Mouse (Mus musculus) neural tube, embryonic 13.5 days (tissue): ENCODE measurements around the gene Stau1. TPM values are rescaled to one million over a fixed set of nuclear protein-coding genes. Genes with fewer than 3 reads are reported as not detected.
A peak's percentile ranks its signal among the peaks of the same experiment; 100 is the strongest.
"Not testable (repeated sequence)": the region's sequence is repeated elsewhere in the genome, so short reads cannot be mapped to it uniquely, and the experiment has no call there.

Experiments used
- ATAC-seq: fragments of 200-750 bp; cut with Nextera tagmentation; 2 replicates; pipeline ENCODE4 v1.8.0; 2017; ENCODE audit warnings: low read depth, mild to moderate bottlenecking, moderate TSS enrichment, moderate library complexity
- H3K27ac ChIP-seq: fragments of 300-500 bp; sonication (generic); replicated peaks from 2 replicates; pipeline ENCODE4 v1.5.1; 2015; ENCODE audit warnings: moderate library complexity, mild to moderate bottlenecking, inconsistent platforms
- H3K27me3 ChIP-seq: fragments of 300-500 bp; sonication (generic); 2 replicates; pipeline ENCODE4 v1.6.1; 2015; ENCODE audit warnings: mild to moderate bottlenecking, inconsistent platforms
- H3K36me3 ChIP-seq: fragments of 300-500 bp; sonication (generic); 2 replicates; pipeline ENCODE4 v1.6.1; 2015; ENCODE audit warnings: mild to moderate bottlenecking, inconsistent platforms
- H3K4me1 ChIP-seq: fragments of 300-500 bp; sonication (generic); replicated peaks from 2 replicates; pipeline ENCODE4 v1.6.1; 2015; ENCODE audit warnings: inconsistent platforms
- H3K4me2 ChIP-seq: fragments of 300-500 bp; sonication (generic); 2 replicates; pipeline ENCODE4 v1.6.1; 2015; ENCODE audit warnings: inconsistent platforms, mild to moderate bottlenecking, moderate library complexity
- H3K4me3 ChIP-seq: fragments of 300-500 bp; sonication (generic); 2 replicates; pipeline ENCODE4 v1.5.1; 2015; ENCODE audit warnings: mild to moderate bottlenecking, inconsistent platforms
- H3K9ac ChIP-seq: fragments of 300-500 bp; sonication (generic); 2 replicates; pipeline ENCODE4 v1.6.1; 2015; ENCODE audit warnings: moderate library complexity, mild to moderate bottlenecking, inconsistent platforms
- H3K9me3 ChIP-seq: fragments of 300-500 bp; sonication (generic); 2 replicates; pipeline ENCODE4 v1.6.1; 2016; ENCODE audit warnings: inconsistent platforms
- WGBS: fragments of 180-500 bp; shearing (Covaris S2); methylation state at CpG from one replicate; pipeline ENCODE4 v1.1.7; 2015; 5-methylcytosine and 5-hydroxymethylcytosine counted together
- polyA plus RNA-seq: library from polyadenylated mRNA; unstranded; fragments of >200 nt; fragmentation: Nextera tagmentation; extraction: Ambion mirVana; gene quantifications from 2 replicates; pipeline ENCODE4 v1.2.1, GENCODE M21; 2015

Stau1 gene
- polyA plus RNA-seq, 1 experiment from 2014 or later = 115 TPM

- H3K4me2 ChIP-seq = no peak overlapping the region
- no peaks in the 10 kb centered on the region for H3K36me3 ChIP-seq
- no peak overlapping the region for H3K4me3 ChIP-seq
- ATAC-seq = no peak
- no peaks in the 10 kb centered on the region; the same call in 1 of the 2 replicates for H3K27me3 ChIP-seq
- peaks cover under 1% of the 10 kb centered on the region; the same call in 1 of the 2 replicates for H3K4me1 ChIP-seq
- no peak overlapping the region for H3K27ac ChIP-seq
- 83% methylated on average over 4 of the region's 4 CpGs for WGBS
- H3K9ac ChIP-seq = no peak overlapping the region
- no peaks in the 10 kb centered on the region for H3K9me3 ChIP-seq
Observed at GRCm38 (mm10) chr2:167009483-167009882, 13.4 kb upstream of the Stau1 start.

GRCm38 (mm10) chr2:167007565-167007964 lies 11.5 kb upstream of the Stau1 start:
- not testable (repeated sequence) for H3K9ac ChIP-seq, H3K4me1 ChIP-seq, H3K9me3 ChIP-seq, H3K4me3 ChIP-seq, H3K27me3 ChIP-seq, H3K27ac ChIP-seq, ATAC-seq, H3K4me2 ChIP-seq, H3K36me3 ChIP-seq
- 82% methylated on average over 4 of the region's 4 CpGs for WGBS

- H3K4me1 ChIP-seq = no peaks in the 10 kb centered on the region
- H3K4me3 ChIP-seq = no peak overlapping the region
- no peak overlapping the region for H3K4me2 ChIP-seq
- no peaks in the 10 kb centered on the region; the same call in 1 of the 2 replicates for H3K27me3 ChIP-seq
- ATAC-seq = no peak
- H3K27ac ChIP-seq = no peak overlapping the region
- WGBS = 74% methylated on average over 13 of the region's 13 CpGs
- no peaks in the 10 kb centered on the region for H3K9me3 ChIP-seq
- H3K36me3 ChIP-seq = no peaks in the 10 kb centered on the region
- H3K9ac ChIP-seq = no peak overlapping the region
Observed at GRCm38 (mm10) chr2:167007001-167007491, 10.9 kb upstream of the Stau1 start.

- H3K36me3 ChIP-seq = no peaks in the 10 kb centered on the region
- no peaks in the 10 kb centered on the region for H3K4me1 ChIP-seq
- H3K4me2 ChIP-seq = no peak overlapping the region
- no peak for ATAC-seq
- H3K27me3 ChIP-seq = no peaks in the 10 kb centered on the region; the same call in 1 of the 2 replicates
- 89% methylated on average over 2 of the region's 2 CpGs for WGBS
- no peak overlapping the region for H3K4me3 ChIP-seq
- H3K9ac ChIP-seq = no peak overlapping the region
- no peaks in the 10 kb centered on the region for H3K9me3 ChIP-seq
- no peak overlapping the region for H3K27ac ChIP-seq
Observed at GRCm38 (mm10) chr2:167006355-167006754, 10.3 kb upstream of the Stau1 start.

DNA sequence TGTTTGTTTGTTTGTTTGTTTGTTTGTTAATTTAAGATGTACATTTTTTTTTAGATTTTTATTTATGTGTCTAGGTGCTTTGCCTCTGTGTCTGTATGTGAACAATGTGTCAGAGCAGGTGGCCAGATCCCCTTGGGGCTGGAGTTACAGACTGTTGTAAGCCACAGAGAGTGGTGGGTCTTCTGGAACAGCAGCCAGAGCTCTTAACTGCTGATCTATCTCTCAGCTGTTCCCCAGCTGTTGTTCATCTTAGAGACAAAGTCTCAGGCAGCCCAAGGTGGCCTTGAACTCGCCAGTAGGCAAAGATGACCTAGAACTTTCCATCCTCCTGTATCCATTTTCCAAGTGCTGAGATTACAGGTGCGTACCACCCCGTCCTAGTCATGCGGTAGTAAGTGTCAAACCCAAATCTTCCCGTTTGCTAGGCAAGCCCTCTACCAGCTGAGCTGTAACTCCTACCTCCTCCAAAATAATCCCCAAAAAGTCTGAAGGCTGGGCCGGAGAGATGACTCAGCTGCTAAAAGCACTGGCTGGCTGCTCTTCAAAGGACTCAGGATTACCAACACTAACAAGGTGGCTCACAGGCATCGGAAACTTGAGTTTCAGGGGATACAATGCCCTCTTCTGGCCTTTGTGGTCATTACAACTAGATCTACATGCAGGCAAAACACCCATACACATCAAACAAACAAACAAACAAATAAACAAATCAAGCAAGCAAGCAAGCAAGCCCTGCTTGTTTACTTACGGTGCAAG lies 8.2 kb upstream of the Stau1 start:
- H3K36me3 ChIP-seq = no peaks in the 10 kb centered on the region
- 49% methylated on average over 8 of the region's 8 CpGs for WGBS

DNA sequence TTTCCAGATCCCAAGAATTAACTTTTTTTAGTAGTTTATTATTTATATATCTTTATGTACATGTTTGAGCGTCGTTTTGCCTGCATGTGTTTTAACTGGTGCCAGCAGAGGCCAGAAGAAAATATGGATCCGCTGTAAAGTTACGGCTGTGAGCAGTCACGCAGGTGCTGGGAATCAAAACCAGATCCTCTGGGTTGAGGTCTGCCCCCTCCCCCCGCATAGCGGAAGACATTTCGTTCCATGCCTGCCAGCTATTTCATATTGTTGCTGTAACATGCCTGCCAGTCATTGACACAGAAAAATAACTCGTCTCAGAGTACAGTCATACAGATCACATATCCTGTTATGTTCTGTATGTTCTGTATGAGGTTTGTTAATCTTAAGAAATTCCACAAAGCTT lies 5.4 kb upstream of the Stau1 start:
- WGBS = 83% methylated on average over 9 of the region's 9 CpGs

More for the DNA sequence above, 8.2 kb upstream of the Stau1 start:
- no peak overlapping the region for H3K4me3 ChIP-seq
- no peaks in the 10 kb centered on the region for H3K27me3 ChIP-seq
- no peak overlapping the region for H3K4me2 ChIP-seq
- ATAC-seq = no peak
- no peaks in the 10 kb centered on the region for H3K4me1 ChIP-seq
- no peaks in the 10 kb centered on the region for H3K9me3 ChIP-seq
- no peak overlapping the region for H3K9ac ChIP-seq
- H3K27ac ChIP-seq = no peak overlapping the region

GRCm38 (mm10) chr2:166996533-166996894 lies 415 bp upstream of the Stau1 start:
- 42% methylated on average over 8 of the region's 8 CpGs for WGBS
- Histone ChIP-seq H3K9ac (peak overlapping the region; percentile 67), H3K27me3 (no peaks in the 10 kb centered on the region), H3K4me1 (peaks cover 43% of the 10 kb centered on the region), H3K36me3 (no peaks in the 10 kb centered on the region), H3K4me3 (peak overlapping the region; percentile 95), H3K4me2 (peak overlapping the region; percentile 57), H3K27ac (peak overlapping the region; percentile 78), H3K9me3 (no peaks in the 10 kb centered on the region)
- peak; percentile 44 for ATAC-seq

More for the DNA sequence above, 5.4 kb upstream of the Stau1 start:
- Histone ChIP-seq H3K4me1 (peaks cover 5% of the 10 kb centered on the region; the same call in 1 of the 2 replicates), H3K36me3 (no peaks in the 10 kb centered on the region), H3K4me3 (no peak overlapping the region), H3K27ac (no peak overlapping the region), H3K9ac (no peak overlapping the region), H3K9me3 (no peaks in the 10 kb centered on the region), H3K27me3 (no peaks in the 10 kb centered on the region), H3K4me2 (no peak overlapping the region)
- no peak for ATAC-seq

DNA sequence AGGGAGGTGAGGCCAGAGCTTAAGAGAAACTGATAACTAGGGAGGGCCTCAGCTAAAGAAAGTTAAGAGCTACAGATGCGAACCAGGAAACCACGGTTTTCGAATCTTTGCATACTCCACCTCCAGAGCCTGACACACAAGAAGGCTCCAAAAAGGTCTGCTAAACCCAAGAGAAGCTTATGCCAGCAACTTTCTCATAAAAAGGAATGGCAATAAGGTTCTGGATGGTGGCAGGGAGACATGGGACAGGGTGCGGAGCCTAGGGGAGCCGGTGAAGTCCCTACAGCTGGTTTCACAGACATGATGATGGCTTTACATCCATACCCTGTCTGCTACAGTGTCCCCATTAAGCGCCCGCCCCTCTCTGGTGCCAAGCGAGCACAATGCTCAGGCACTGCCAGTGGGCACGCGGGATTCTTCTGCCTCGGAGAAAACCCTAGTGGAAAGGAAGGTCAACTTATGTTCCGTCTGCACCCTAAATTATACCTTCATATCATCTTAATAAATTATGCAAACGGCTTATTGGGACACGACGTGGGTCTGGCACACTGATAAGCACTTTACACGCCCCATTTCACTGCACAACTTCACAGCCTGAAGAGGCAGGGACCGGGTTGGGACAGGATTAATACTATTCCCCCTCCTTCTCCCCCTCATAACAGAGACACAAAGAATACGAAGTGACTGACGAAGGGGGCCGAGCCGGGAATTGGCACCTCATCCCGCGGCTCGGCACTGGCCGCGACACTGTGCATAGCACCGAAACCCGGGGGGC lies 891 bp downstream of the Stau1 start:
- Histone ChIP-seq H3K4me2 (peak overlapping the region; percentile 96), H3K27ac (peak overlapping the region; percentile 97), H3K36me3 (no peaks in the 10 kb centered on the region), H3K4me1 (peaks cover 45% of the 10 kb centered on the region), H3K9ac (peak overlapping the region; percentile 99), H3K27me3 (no peaks in the 10 kb centered on the region), H3K4me3 (peak overlapping the region; percentile 95), H3K9me3 (no peaks in the 10 kb centered on the region)
- 5% methylated on average over 28 of the region's 28 CpGs for WGBS
- ATAC-seq = peak; percentile 51

DNA sequence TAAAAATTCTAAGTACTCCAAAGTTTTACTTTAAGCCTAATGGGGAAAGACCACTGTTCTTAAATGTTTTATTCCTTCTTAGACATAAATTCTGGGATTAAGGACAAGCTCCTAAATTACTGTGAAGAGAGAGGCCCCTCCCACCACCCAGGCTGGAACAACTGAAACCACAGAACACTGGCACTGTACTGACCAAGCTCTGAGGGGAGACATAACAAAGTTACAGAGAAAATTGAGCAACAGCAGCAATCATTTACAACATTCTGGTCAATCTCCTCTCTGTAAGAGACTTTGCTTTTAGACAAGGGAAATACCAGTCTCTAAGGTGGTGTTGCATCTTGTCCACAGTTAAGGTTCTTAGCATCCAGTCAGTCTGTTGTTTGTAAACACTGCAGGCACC lies 4.2 kb downstream of the Stau1 start:
- Histone ChIP-seq H3K9ac (0 out of 2 replicates have a peak overlapping the region, but pooled peaks have one; percentile 17), H3K27me3 (no peaks in the 10 kb centered on the region), H3K9me3 (no peaks in the 10 kb centered on the region), H3K4me3 (no peak overlapping the region), H3K36me3 (no peaks in the 10 kb centered on the region), H3K4me1 (peaks cover 49% of the 10 kb centered on the region), H3K27ac (no peak overlapping the region), H3K4me2 (no peak overlapping the region)
- no peak for ATAC-seq

DNA sequence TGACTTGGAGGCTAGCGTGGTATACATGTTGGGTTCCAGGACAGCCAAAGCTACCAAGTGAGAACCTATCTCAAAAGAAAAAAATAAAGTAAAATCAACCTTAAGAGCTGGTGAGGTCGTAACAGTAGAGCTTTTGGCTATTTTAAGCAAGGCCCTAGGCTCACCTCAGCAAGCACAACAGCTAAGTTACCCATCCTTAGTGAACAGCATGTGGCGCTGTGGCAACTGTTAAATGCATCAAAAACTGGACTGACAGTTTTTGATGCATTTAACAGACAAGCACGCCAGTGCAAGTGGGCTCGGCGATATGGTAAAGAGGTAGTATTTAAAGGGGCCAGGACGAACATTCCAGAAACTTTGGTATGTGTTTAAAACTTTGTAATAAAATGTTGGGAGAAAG lies 5.2 kb downstream of the Stau1 start:
- Histone ChIP-seq H3K4me3 (no peak overlapping the region), H3K36me3 (no peaks in the 10 kb centered on the region), H3K27ac (no peak overlapping the region), H3K9me3 (no peaks in the 10 kb centered on the region), H3K27me3 (no peaks in the 10 kb centered on the region), H3K9ac (no peak overlapping the region), H3K4me1 (peaks cover 43% of the 10 kb centered on the region), H3K4me2 (no peak overlapping the region)
- no peak for ATAC-seq
- WGBS = 93% methylated on average over 7 of the region's 7 CpGs

DNA sequence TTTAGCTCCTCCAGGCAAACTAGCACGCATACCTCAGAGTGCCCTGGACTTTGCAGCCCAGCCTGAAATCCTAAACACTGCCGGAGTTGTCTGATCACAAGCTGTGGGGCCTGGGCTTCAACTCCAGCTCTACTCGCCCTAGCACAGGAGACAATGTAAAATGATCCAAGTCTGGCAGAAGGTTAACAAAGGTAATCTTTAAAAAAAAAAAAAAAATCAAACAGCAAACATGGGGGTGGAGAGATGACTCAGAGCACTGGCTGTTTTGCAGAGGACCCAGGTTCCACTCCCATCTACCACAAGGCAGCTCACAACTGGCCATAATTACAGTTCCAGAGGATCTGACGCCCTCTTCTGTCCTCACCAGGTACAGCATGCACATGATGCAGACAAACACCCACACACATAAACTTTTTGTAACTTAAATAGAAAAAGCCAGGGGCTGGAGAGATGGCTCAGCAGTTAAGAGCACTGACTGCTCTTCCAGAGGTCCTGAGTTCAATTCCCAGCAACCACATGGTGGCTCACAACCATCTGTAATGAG lies 12.7 kb downstream of the Stau1 start:
- H3K4me3 ChIP-seq = no peak overlapping the region
- no peaks in the 10 kb centered on the region for H3K36me3 ChIP-seq
- no peaks in the 10 kb centered on the region for H3K9me3 ChIP-seq
- no peak overlapping the region for H3K4me2 ChIP-seq
- no peak overlapping the region for H3K27ac ChIP-seq
- no peak for ATAC-seq
- no peaks in the 10 kb centered on the region for H3K27me3 ChIP-seq
- 89% methylated on average over 4 of the region's 4 CpGs for WGBS
- no peaks in the 10 kb centered on the region for H3K4me1 ChIP-seq
- no peak overlapping the region for H3K9ac ChIP-seq

DNA sequence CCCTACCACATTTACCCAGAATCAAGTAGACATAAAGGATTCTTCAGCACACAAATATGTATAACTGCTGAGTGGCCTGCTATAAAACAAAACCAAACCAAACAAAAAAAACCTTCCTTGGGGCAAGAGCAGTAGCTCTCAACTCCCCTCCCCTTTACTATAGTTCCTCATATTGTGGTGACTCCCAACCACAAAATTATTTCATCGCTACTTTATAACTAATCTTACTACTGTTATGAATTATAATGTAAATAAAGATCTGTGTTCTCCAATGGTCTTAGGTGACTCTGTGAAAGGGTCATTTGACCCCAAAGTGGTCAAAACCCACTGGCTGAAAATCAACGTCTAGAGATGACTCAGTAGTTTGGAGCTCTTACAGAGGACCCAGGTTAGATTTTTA lies 15.9 kb downstream of the Stau1 start:
- H3K9ac ChIP-seq = no peak overlapping the region
- no peak overlapping the region for H3K27ac ChIP-seq
- WGBS = 85% methylated on average over 2 of the region's 2 CpGs
- no peaks in the 10 kb centered on the region for H3K36me3 ChIP-seq
- no peaks in the 10 kb centered on the region for H3K9me3 ChIP-seq
- no peaks in the 10 kb centered on the region for H3K27me3 ChIP-seq
- H3K4me3 ChIP-seq = no peak overlapping the region
- H3K4me2 ChIP-seq = no peak overlapping the region
- no peak for ATAC-seq
- peaks cover 24% of the 10 kb centered on the region for H3K4me1 ChIP-seq
